Mouse (Mus musculus) olfactory bulb, adult 2 months (tissue): ENCODE data around the gene Rora. TPM values are rescaled to one million over a fixed set of nuclear protein-coding genes. Genes with fewer than 3 reads are reported as not detected.

ENCODE experiments used
- H3K27ac ChIP-seq: fragments of 200-500 bp; 2 replicates; pipeline ENCODE4 v1.5.1; 2012; ENCODE audit warnings: low read depth, low read length; ENCODE audit not compliant: insufficient read depth
- H3K4me1 ChIP-seq: fragments of 200-500 bp; 2 replicates; pipeline ENCODE4 v1.6.1; 2012; ENCODE audit warnings: low read length; ENCODE audit not compliant: control insufficient read depth, insufficient read depth
- H3K4me3 ChIP-seq: fragments of 200-500 bp; 2 replicates; pipeline ENCODE4 v1.5.1; 2012; ENCODE audit warnings: mild to moderate bottlenecking, low read depth, low read length, moderate library complexity; ENCODE audit not compliant: insufficient read depth
- CTCF ChIP-seq: fragments of 200-500 bp; IDR thresholded peaks from 2 replicates; pipeline ENCODE4 v1.5.1; 2012; ENCODE audit warnings: low read depth, mild to moderate bottlenecking, low read length, moderate library complexity; ENCODE audit not compliant: insufficient read depth
- POLR2A ChIP-seq: fragments of 200-500 bp; IDR thresholded peaks from 2 replicates; pipeline ENCODE4 v1.6.1; 2012; ENCODE audit warnings: mild to moderate bottlenecking, low read depth, low read length, moderate library complexity; ENCODE audit not compliant: insufficient read depth
- WGBS: fragments of 180-500 bp; shearing (Covaris S2); methylation state at CpG from one replicate; pipeline ENCODE4 v1.1.7; 2018; 5-methylcytosine and 5-hydroxymethylcytosine counted together
- polyA plus RNA-seq: library from polyadenylated mRNA; stranded (reverse); fragments of >200 nt; gene quantifications from 2 replicates; pipeline ENCODE4 v1.2.4, GENCODE M21; 2012; ENCODE audit warnings: low replicate concordance; ENCODE audit not compliant: missing spikeins, insufficient read depth, insufficient read length

The Rora gene
- polyA plus RNA-seq, 1 experiment = not detected

- no peak overlapping the region for H3K27ac ChIP-seq
- TF ChIP-seq CTCF (no peak), POLR2A (no peak)
- 90% methylated on average over 8 of the region's 8 CpGs for WGBS
These were observed 708.4 kb downstream of the Rora start for GRCm38 (mm10) chr9:69361951-69362445.

GRCm38 (mm10) chr9:69362766-69363165, 709.2 kb downstream of the Rora start:
- no peak overlapping the region for H3K27ac ChIP-seq
- 73% methylated on average over 4 of the region's 4 CpGs for WGBS
- H3K4me3 ChIP-seq = no peak overlapping the region
- H3K4me1 ChIP-seq = peaks cover 7% of the 10 kb centered on the region
- TF ChIP-seq CTCF (no peak), POLR2A (no peak)

More at GRCm38 (mm10) chr9:69361951-69362445, 708.4 kb downstream of the Rora start:
- no peak overlapping the region for H3K4me3 ChIP-seq
- peaks cover 7% of the 10 kb centered on the region for H3K4me1 ChIP-seq

GRCm38 (mm10) chr9:69364117-69364516, 710.5 kb downstream of the Rora start:
- no peak overlapping the region for H3K4me3 ChIP-seq
- H3K4me1 ChIP-seq = peaks cover under 1% of the 10 kb centered on the region; the same call in 1 of the 2 replicates
- TF ChIP-seq POLR2A = no peak
- no peak for TF ChIP-seq CTCF
- 54% methylated on average over 16 of the region's 16 CpGs for WGBS
- no peak overlapping the region for H3K27ac ChIP-seq

GRCm38 (mm10) chr9:69367055-69367454, 713.5 kb downstream of the Rora start:
- no peak overlapping the region for H3K27ac ChIP-seq
- no peaks in the 10 kb centered on the region; the same call in 1 of the 2 replicates for H3K4me1 ChIP-seq
- H3K4me3 ChIP-seq = no peak overlapping the region
- TF ChIP-seq POLR2A (no peak), CTCF (no peak)
- 72% methylated on average over 4 of the region's 4 CpGs for WGBS

- Histone ChIP-seq H3K27ac (no peak overlapping the region), H3K4me1 (no peaks in the 10 kb centered on the region; the same call in 1 of the 2 replicates), H3K4me3 (no peak overlapping the region)
- TF ChIP-seq CTCF = peak; percentile 51; the same call in 1 of the 2 replicates
- no peak for TF ChIP-seq POLR2A
- 70% methylated on average over 8 of the region's 8 CpGs for WGBS
These were observed 714.5 kb downstream of the Rora start for GRCm38 (mm10) chr9:69368071-69368470.

GRCm38 (mm10) chr9:69371046-69371724, 717.6 kb downstream of the Rora start:
- Histone ChIP-seq H3K4me1 (no peaks in the 10 kb centered on the region; the same call in 1 of the 2 replicates), H3K27ac (no peak overlapping the region), H3K4me3 (no peak overlapping the region)
- no peak for TF ChIP-seq CTCF
- TF ChIP-seq POLR2A = no peak
- WGBS = 80% methylated on average over 11 of the region's 11 CpGs

GRCm38 (mm10) chr9:69372871-69373270, 719.3 kb downstream of the Rora start:
- H3K4me3 ChIP-seq = no peak overlapping the region
- H3K27ac ChIP-seq = no peak overlapping the region
- no peaks in the 10 kb centered on the region for H3K4me1 ChIP-seq
- TF ChIP-seq CTCF (no peak), POLR2A (no peak)
- WGBS = 44% methylated on average over 4 of the region's 4 CpGs

- Histone ChIP-seq H3K27ac (no peak overlapping the region), H3K4me1 (no peaks in the 10 kb centered on the region), H3K4me3 (no peak overlapping the region)
- WGBS = 90% methylated on average over 4 of the region's 4 CpGs
- no peak for TF ChIP-seq POLR2A
- no peak for TF ChIP-seq CTCF
These were observed 723.5 kb downstream of the Rora start for GRCm38 (mm10) chr9:69376982-69377653.

- no peak overlapping the region for H3K27ac ChIP-seq
- H3K4me3 ChIP-seq = no peak overlapping the region
- TF ChIP-seq CTCF (no peak), POLR2A (no peak)
- H3K4me1 ChIP-seq = no peaks in the 10 kb centered on the region
- 97% methylated on average over 3 of the region's 3 CpGs for WGBS
These were observed 724.1 kb downstream of the Rora start for GRCm38 (mm10) chr9:69377654-69378045.

- Histone ChIP-seq H3K27ac (no peak overlapping the region), H3K4me1 (no peaks in the 10 kb centered on the region), H3K4me3 (no peak overlapping the region)
- TF ChIP-seq CTCF (no peak), POLR2A (no peak)
- 61% methylated on average over 1 of the region's 1 CpGs for WGBS
These were observed 727.0 kb downstream of the Rora start for GRCm38 (mm10) chr9:69380546-69380945.
